Mouse (Mus musculus) testis, adult 2 months (tissue): ENCODE data around the gene Lamb2.

Experiments
- CTCF ChIP-seq: fragments of 200-500 bp; IDR thresholded peaks from 2 replicates; pipeline ENCODE4 v1.5.1; 2012; ENCODE audit warnings: low read depth, mild to moderate bottlenecking, inconsistent platforms, low read length, moderate library complexity; ENCODE audit not compliant: control insufficient read depth, insufficient read depth, insufficient replicate concordance
- POLR2A ChIP-seq: fragments of 200-500 bp; IDR thresholded peaks from 2 replicates; pipeline ENCODE4 v1.6.1; 2012; ENCODE audit warnings: low read depth, mild to moderate bottlenecking, inconsistent platforms, low read length, moderate library complexity; ENCODE audit not compliant: control insufficient read depth

GRCm38 (mm10) chr9:108480813-108481519 lies 1.4 kb downstream of the Lamb2 start:
- TF ChIP-seq CTCF, result no peak
- TF ChIP-seq POLR2A, result no peak
